Mouse (Mus musculus): Measurements from ENCODE around the gene Uhmk1. TPM values are rescaled to one million over a fixed set of nuclear protein-coding genes. Genes with fewer than 3 reads are reported as not detected.
"Not testable (repeated sequence)": the region's sequence is repeated elsewhere in the genome, so short reads cannot be mapped to it uniquely, and the experiment has no call there.

Uhmk1 gene
- 3.3 and 3.4 TPM in 2 replicates for polyA plus RNA-seq (2015; fragmentation: Nextera tagmentation; extraction: Ambion mirVana)

GRCm38 (mm10) chr1:170214757-170215522 lies at the start of gene Uhmk1:
TSS of gene Uhmk1 (minus strand) at chr1:170215397.
- Histone ChIP-seq H3K4me1 (ENCODE audit: insufficient read depth) (peaks cover 10% of the 10 kb centered on the region), H3K4me2 (ENCODE audit: low read depth, low read length) (peak within 1 kb of the TSS; percentile 73), H3K9me3 (ENCODE audit: low read length) (no peaks in the 10 kb centered on the region), H3K9ac (replicated peaks) (peak within 1 kb of the TSS; percentile 86), H3K27me3 (ENCODE audit: insufficient read depth, low read length) (no peaks in the 10 kb centered on the region), H3K36me3 (replicated peaks; ENCODE audit: insufficient read depth, low read length) (peaks cover 14% of the 10 kb centered on the region), H3K4me3 (ENCODE audit: low read depth, low read length) (peak within 1 kb of the TSS; percentile 72), H3K27ac (ENCODE audit: low read depth) (peak within 1 kb of the TSS; percentile 89)
- DNase-seq: peak; percentile 93
- WGBS (ENCODE audit: insufficient replicate concordance): 1% methylated on average over 54 of the region's 70 CpGs
- peak; percentile 99 for ATAC-seq
- TF ChIP-seq EP300 (IDR thresholded peaks at IDR 0.05; ENCODE audit: low read depth) (no peak), CTCF (IDR thresholded peaks at IDR 0.05; ENCODE audit: low read depth) (no peak)

DNA sequence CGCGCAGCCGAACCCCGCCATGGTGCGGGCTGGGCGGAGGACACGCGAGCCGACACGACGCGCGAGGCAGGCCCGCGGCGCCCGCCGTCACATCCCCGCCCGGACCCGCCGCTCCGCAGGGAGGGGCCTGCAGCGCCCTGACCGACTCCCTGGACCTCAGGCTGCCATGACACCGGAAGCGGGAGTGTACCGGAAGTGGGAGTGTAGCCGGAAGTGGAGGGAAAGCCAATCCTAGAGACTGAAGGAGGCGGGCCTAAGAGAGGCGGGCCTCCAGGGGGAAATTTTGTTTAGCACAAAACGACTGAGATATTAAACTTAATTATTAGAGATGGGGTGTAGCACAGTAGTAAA lies 40.3 kb upstream of the Uhmk1 start:
- 10% methylated on average over 22 of the region's 32 CpGs for WGBS (ENCODE audit: insufficient replicate concordance)

GRCm38 (mm10) chr1:170254893-170255559 lies 39.8 kb upstream of the Uhmk1 start:
- H3K9me3 ChIP-seq (ENCODE audit: low read length): no peaks in the 10 kb centered on the region
- peak overlapping the region; percentile 76 for H3K4me2 ChIP-seq (ENCODE audit: low read depth, low read length)
- H3K27ac ChIP-seq (ENCODE audit: low read depth): peak overlapping the region; percentile 45
- DNase-seq (no peak), ATAC-seq (peak; percentile 76)
- no peaks in the 10 kb centered on the region for H3K36me3 ChIP-seq (replicated peaks; ENCODE audit: insufficient read depth, low read length)
- no peaks in the 10 kb centered on the region for H3K27me3 ChIP-seq (ENCODE audit: insufficient read depth, low read length)
- peak overlapping the region; percentile 70 for H3K9ac ChIP-seq (replicated peaks)
- peak overlapping the region; percentile 70 for H3K4me3 ChIP-seq (ENCODE audit: low read depth, low read length)
- H3K4me1 ChIP-seq (ENCODE audit: insufficient read depth): 0 out of 2 replicates have a peak, but pooled peaks cover 2% of the 10 kb centered on the region
- TF ChIP-seq CTCF (IDR thresholded peaks at IDR 0.05; ENCODE audit: low read depth) (no peak), EP300 (IDR thresholded peaks at IDR 0.05; ENCODE audit: low read depth) (no peak)
- 23% methylated on average over 30 of the region's 30 CpGs for WGBS (ENCODE audit: insufficient replicate concordance)

More for the DNA sequence above, 40.3 kb upstream of the Uhmk1 start:
- 0 out of 2 replicates have a peak, but pooled peaks cover 2% of the 10 kb centered on the region for H3K4me1 ChIP-seq (ENCODE audit: insufficient read depth)
- no peak for TF ChIP-seq CTCF (IDR thresholded peaks at IDR 0.05; ENCODE audit: low read depth)
- DNase-seq: peak; percentile 86
- H3K9ac ChIP-seq (replicated peaks): peak overlapping the region; percentile 70
- peak overlapping the region; percentile 45 for H3K27ac ChIP-seq (ENCODE audit: low read depth)
- no peaks in the 10 kb centered on the region for H3K36me3 ChIP-seq (replicated peaks; ENCODE audit: insufficient read depth, low read length)
- ATAC-seq: peak; percentile 100
- H3K4me2 ChIP-seq (ENCODE audit: low read depth, low read length): peak overlapping the region; percentile 76
- peak overlapping the region; percentile 70 for H3K4me3 ChIP-seq (ENCODE audit: low read depth, low read length)
- H3K27me3 ChIP-seq (ENCODE audit: insufficient read depth, low read length): no peaks in the 10 kb centered on the region
- no peaks in the 10 kb centered on the region for H3K9me3 ChIP-seq (ENCODE audit: low read length)

- no peak for ATAC-seq
- DNase-seq: no peak
- H3K27ac ChIP-seq (ENCODE audit: low read depth): no peak overlapping the region
- H3K27me3 ChIP-seq (ENCODE audit: insufficient read depth, low read length): no peaks in the 10 kb centered on the region
- 70% methylated on average over 3 of the region's 3 CpGs for WGBS (ENCODE audit: insufficient replicate concordance)
- no peak overlapping the region for H3K4me3 ChIP-seq (ENCODE audit: low read depth, low read length)
- H3K36me3 ChIP-seq (replicated peaks; ENCODE audit: insufficient read depth, low read length): no peaks in the 10 kb centered on the region
- no peak overlapping the region for H3K9ac ChIP-seq (replicated peaks)
- no peak for TF ChIP-seq CTCF (IDR thresholded peaks at IDR 0.05; ENCODE audit: low read depth)
- H3K4me2 ChIP-seq (ENCODE audit: low read depth, low read length): no peak overlapping the region
- H3K9me3 ChIP-seq (ENCODE audit: low read length): no peaks in the 10 kb centered on the region
- H3K4me1 ChIP-seq (ENCODE audit: insufficient read depth): no peaks in the 10 kb centered on the region
Measured at GRCm38 (mm10) chr1:170245016-170245415, 29.8 kb upstream of the Uhmk1 start.

DNA sequence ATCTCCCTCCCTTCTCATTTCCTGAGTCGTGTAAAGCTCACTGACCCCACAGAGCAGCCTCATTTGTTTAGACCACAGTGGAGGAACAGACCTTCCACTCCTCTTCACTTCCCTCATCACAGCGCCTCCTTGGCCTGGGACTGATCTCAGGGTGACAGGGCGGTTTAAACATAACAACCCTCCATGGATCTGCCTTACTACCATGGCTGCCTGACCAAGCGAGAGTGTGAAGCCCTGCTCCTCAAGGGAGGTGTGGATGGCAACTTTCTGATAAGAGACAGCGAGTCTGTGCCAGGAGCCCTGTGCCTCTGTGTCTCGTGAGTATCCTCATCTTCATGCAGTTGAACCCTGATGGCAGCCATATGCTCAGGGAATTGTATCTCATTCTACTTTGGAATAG lies 17.5 kb upstream of the Uhmk1 start, which contains the start of gene Sh2d1b2:
Sh2d1b2 (plus strand) TSS at position 62 of the 400 bp plus-strand sequence.
- not testable (repeated sequence) for H3K9me3 ChIP-seq (ENCODE audit: low read length); H3K4me1 ChIP-seq (ENCODE audit: insufficient read depth); DNase-seq; H3K36me3 ChIP-seq (replicated peaks; ENCODE audit: insufficient read depth, low read length); H3K4me2 ChIP-seq (ENCODE audit: low read depth, low read length); H3K9ac ChIP-seq (replicated peaks); H3K4me3 ChIP-seq (ENCODE audit: low read depth, low read length); H3K27me3 ChIP-seq (ENCODE audit: insufficient read depth, low read length); ATAC-seq; H3K27ac ChIP-seq (ENCODE audit: low read depth)
- WGBS (ENCODE audit: insufficient replicate concordance): 57% methylated on average over 5 of the region's 6 CpGs

DNA sequence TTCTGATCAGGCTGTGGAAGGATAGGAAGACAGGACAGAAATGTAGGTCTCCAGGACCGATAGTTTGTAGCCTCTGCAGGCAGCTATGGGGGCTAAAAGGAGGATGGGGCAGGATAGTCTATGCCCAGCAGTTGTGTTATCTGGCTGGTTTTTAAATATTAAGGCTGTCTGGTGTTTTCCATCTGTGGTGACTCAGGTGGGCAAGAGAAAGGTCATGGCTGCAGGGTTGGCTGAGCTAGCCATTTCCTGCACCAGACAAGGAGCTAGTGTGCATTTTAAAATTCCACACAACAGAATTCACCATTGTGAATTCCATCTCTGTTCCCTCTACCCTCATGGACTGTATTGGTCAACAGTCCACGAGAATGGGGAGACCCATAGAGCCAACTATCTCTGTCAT lies 8.1 kb upstream of the Uhmk1 start:
- H3K9me3 ChIP-seq (ENCODE audit: low read length): no peaks in the 10 kb centered on the region
- H3K4me2 ChIP-seq (ENCODE audit: low read depth, low read length): no peak overlapping the region
- no peaks in the 10 kb centered on the region for H3K27me3 ChIP-seq (ENCODE audit: insufficient read depth, low read length)
- 69% methylated on average over 2 of the region's 2 CpGs for WGBS (ENCODE audit: insufficient replicate concordance)
- 0 out of 2 replicates have a peak, but pooled peaks cover 2% of the 10 kb centered on the region for H3K4me1 ChIP-seq (ENCODE audit: insufficient read depth)
- TF ChIP-seq EP300 (IDR thresholded peaks at IDR 0.05; ENCODE audit: low read depth) (no peak), CTCF (IDR thresholded peaks at IDR 0.05; ENCODE audit: low read depth) (no peak)
- no peak overlapping the region for H3K27ac ChIP-seq (ENCODE audit: low read depth)
- DNase-seq (no peak), ATAC-seq (no peak)
- H3K9ac ChIP-seq (replicated peaks): no peak overlapping the region
- H3K36me3 ChIP-seq (replicated peaks; ENCODE audit: insufficient read depth, low read length): no peaks in the 10 kb centered on the region
- H3K4me3 ChIP-seq (ENCODE audit: low read depth, low read length): no peak overlapping the region
